Mouse (Mus musculus): ENCODE results near the gene Cbx6. TPM values are rescaled to one million over a fixed set of nuclear protein-coding genes. Genes with fewer than 3 reads are reported as not detected.
"Not testable (repeated sequence)": the region's sequence is repeated elsewhere in the genome, so short reads cannot be mapped to it uniquely, and the experiment has no call there.

The Cbx6 gene
- polyA plus RNA-seq, 1 experiment from 2014 or later = 65.2 TPM

DNA sequence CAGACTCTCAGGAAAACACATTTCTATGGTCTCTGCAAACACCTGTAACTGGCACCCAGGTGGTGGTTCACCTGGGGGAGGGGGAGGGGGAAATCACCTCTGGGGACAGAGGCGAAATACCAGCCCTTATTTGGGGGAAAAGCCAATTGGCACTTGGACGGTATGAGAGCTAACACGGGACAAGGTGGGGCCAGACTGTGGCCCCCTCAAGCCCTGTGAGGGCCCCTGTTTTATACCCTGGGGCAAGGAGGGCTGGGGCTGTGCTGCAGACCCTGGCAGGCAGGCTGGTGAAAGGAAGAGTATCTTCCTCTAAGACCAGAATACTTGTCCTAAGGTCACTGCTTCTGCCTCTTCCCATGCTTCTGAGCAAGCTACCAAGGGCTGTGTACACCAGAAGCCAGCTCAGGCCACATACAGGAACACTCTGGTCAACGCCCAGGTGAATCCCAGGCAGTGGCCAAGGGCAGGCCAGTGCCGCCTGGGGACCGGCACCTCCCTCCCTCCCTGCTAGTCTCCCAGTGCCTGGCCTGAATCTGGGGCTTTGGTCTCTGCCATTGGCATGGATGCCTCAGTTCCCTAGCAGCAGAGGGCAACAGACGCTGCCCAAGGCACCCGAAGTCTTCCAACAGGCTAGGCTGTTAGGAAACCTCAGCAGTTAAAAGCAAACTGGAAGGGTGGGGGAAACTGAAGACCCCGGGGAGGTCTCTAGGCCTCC is 8.1 kb downstream of the Cbx6 start:
- no peak overlapping the region for H3K4me3 ChIP-seq (ENCODE audit: low read length)

DNA sequence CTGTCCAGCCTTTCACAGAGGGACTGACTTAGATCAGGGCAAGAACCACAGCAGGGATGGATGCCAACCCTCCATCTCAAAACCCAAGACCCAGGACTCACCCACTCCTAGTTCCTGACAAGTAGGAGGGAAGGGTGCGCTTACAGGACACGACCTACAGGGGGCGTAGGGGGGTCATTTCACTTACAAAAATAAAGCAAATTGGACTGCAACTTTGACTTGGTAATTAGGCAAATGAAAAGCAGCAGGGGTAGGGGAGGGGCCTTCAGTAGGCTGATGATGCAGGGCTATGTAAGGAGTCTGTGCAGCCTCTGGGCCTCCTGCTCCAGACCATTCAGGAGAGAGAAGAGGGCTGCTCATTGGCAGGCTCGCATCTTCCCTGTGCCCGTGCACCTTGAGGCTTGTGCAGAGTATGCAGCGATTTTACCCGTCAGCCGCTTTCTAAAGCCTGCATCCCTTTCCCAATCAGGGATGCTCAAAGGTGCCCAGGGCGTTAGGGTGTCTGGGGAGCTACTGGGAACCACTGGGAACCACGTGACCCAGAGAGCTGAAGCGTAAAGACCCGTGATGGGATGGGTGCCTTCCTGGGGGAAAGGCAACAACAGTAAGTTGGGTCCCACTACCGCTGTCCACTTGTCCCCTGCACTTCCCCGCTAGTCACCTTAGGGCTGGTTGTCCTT is 9.2 kb downstream of the Cbx6 start:
- no peak overlapping the region for H3K27ac ChIP-seq (ENCODE audit: low read depth, low read length)
- peak overlapping the region; percentile 22; the same call in 1 of the 2 replicates for H3K9ac ChIP-seq (ENCODE audit: low read depth, low read length)
- H3K36me3 ChIP-seq (ENCODE audit: control insufficient read depth, insufficient read depth, low read length) = peaks cover 9% of the 10 kb centered on the region
- H3K9me3 ChIP-seq (ENCODE audit: control insufficient read depth, low read length) = no peaks in the 10 kb centered on the region
- H3K4me2 ChIP-seq (ENCODE audit: low read length) = no peak overlapping the region
- no peak for ATAC-seq
- H3K4me3 ChIP-seq (ENCODE audit: low read length) = no peak overlapping the region
- peaks cover 46% of the 10 kb centered on the region for H3K4me1 ChIP-seq (ENCODE audit: control insufficient read depth, insufficient read depth, low read depth, low read length)
- WGBS = 49% methylated on average over 14 of the region's 14 CpGs
- H3K27me3 ChIP-seq (replicated peaks; ENCODE audit: control insufficient read depth, insufficient read depth, low read length) = no peaks in the 10 kb centered on the region

More for the DNA sequence above, 8.1 kb downstream of the Cbx6 start:
- peaks cover 9% of the 10 kb centered on the region for H3K36me3 ChIP-seq (ENCODE audit: control insufficient read depth, insufficient read depth, low read length)
- ATAC-seq = no peak
- H3K27ac ChIP-seq (ENCODE audit: low read depth, low read length) = peak overlapping the region; percentile 36; the same call in 1 of the 2 replicates
- H3K9me3 ChIP-seq (ENCODE audit: control insufficient read depth, low read length) = no peaks in the 10 kb centered on the region
- H3K4me2 ChIP-seq (ENCODE audit: low read length) = no peak overlapping the region
- WGBS = 88% methylated on average over 9 of the region's 9 CpGs
- H3K27me3 ChIP-seq (replicated peaks; ENCODE audit: control insufficient read depth, insufficient read depth, low read length) = no peaks in the 10 kb centered on the region
- H3K4me1 ChIP-seq (ENCODE audit: control insufficient read depth, insufficient read depth, low read depth, low read length) = peaks cover 53% of the 10 kb centered on the region
- peak overlapping the region; percentile 33; the same call in 1 of the 2 replicates for H3K9ac ChIP-seq (ENCODE audit: low read depth, low read length)

GRCm38 (mm10) chr15:79823588-79824280 is 10.8 kb downstream of the Cbx6 start:
- Histone ChIP-seq H3K4me2 (ENCODE audit: low read length) (no peak overlapping the region), H3K27me3 (replicated peaks; ENCODE audit: control insufficient read depth, insufficient read depth, low read length) (no peaks in the 10 kb centered on the region), H3K27ac (ENCODE audit: low read depth, low read length) (no peak overlapping the region), H3K36me3 (ENCODE audit: control insufficient read depth, insufficient read depth, low read length) (peaks cover 9% of the 10 kb centered on the region), H3K9me3 (ENCODE audit: control insufficient read depth, low read length) (no peaks in the 10 kb centered on the region), H3K9ac (ENCODE audit: low read depth, low read length) (no peak overlapping the region), H3K4me1 (ENCODE audit: control insufficient read depth, insufficient read depth, low read depth, low read length) (peaks cover 33% of the 10 kb centered on the region), H3K4me3 (ENCODE audit: low read length) (no peak overlapping the region)
- ATAC-seq = no peak
- 63% methylated on average over 18 of the region's 19 CpGs for WGBS

GRCm38 (mm10) chr15:79822265-79823199 is 12.0 kb downstream of the Cbx6 start:
- H3K36me3 ChIP-seq (ENCODE audit: control insufficient read depth, insufficient read depth, low read length) = peaks cover 8% of the 10 kb centered on the region
- H3K4me1 ChIP-seq (ENCODE audit: control insufficient read depth, insufficient read depth, low read depth, low read length) = peaks cover 21% of the 10 kb centered on the region
- H3K4me3 ChIP-seq (ENCODE audit: low read length) = no peak overlapping the region
- H3K9ac ChIP-seq (ENCODE audit: low read depth, low read length) = no peak overlapping the region
- no peaks in the 10 kb centered on the region for H3K9me3 ChIP-seq (ENCODE audit: control insufficient read depth, low read length)
- no peak overlapping the region for H3K4me2 ChIP-seq (ENCODE audit: low read length)
- H3K27ac ChIP-seq (ENCODE audit: low read depth, low read length) = 0 out of 2 replicates have a peak overlapping the region, but pooled peaks have one; percentile 17
- H3K27me3 ChIP-seq (replicated peaks; ENCODE audit: control insufficient read depth, insufficient read depth, low read length) = no peaks in the 10 kb centered on the region
- ATAC-seq = no peak
- 68% methylated on average over 13 of the region's 13 CpGs for WGBS

- Histone ChIP-seq H3K27me3 (replicated peaks; ENCODE audit: control insufficient read depth, insufficient read depth, low read length) (no peaks in the 10 kb centered on the region), H3K9ac (ENCODE audit: low read depth, low read length) (no peak overlapping the region), H3K4me2 (ENCODE audit: low read length) (no peak overlapping the region), H3K4me1 (ENCODE audit: control insufficient read depth, insufficient read depth, low read depth, low read length) (no peaks in the 10 kb centered on the region; the same call in 1 of the 2 replicates), H3K9me3 (ENCODE audit: control insufficient read depth, low read length) (no peaks in the 10 kb centered on the region), H3K36me3 (ENCODE audit: control insufficient read depth, insufficient read depth, low read length) (peaks cover 6% of the 10 kb centered on the region), H3K27ac (ENCODE audit: low read depth, low read length) (no peak overlapping the region), H3K4me3 (ENCODE audit: low read length) (no peak overlapping the region)
- ATAC-seq = no peak
- WGBS = 89% methylated on average over 4 of the region's 4 CpGs
Observed at GRCm38 (mm10) chr15:79818325-79818724, 16.2 kb downstream of the Cbx6 start.

- Histone ChIP-seq H3K9me3 (ENCODE audit: control insufficient read depth, low read length) (no peaks in the 10 kb centered on the region), H3K27me3 (replicated peaks; ENCODE audit: control insufficient read depth, insufficient read depth, low read length) (peaks cover 1% of the 10 kb centered on the region; the same call in 1 of the 2 replicates), H3K27ac (ENCODE audit: low read depth, low read length) (no peak overlapping the region), H3K4me3 (ENCODE audit: low read length) (no peak overlapping the region), H3K9ac (ENCODE audit: low read depth, low read length) (no peak overlapping the region), H3K4me1 (ENCODE audit: control insufficient read depth, insufficient read depth, low read depth, low read length) (no peaks in the 10 kb centered on the region), H3K36me3 (ENCODE audit: control insufficient read depth, insufficient read depth, low read length) (no peaks in the 10 kb centered on the region), H3K4me2 (ENCODE audit: low read length) (no peak overlapping the region)
- WGBS = 44% methylated on average over 8 of the region's 8 CpGs
- no peak for ATAC-seq
Observed at GRCm38 (mm10) chr15:79813666-79814258, 20.7 kb downstream of the Cbx6 start.

- H3K4me1 ChIP-seq (ENCODE audit: control insufficient read depth, insufficient read depth, low read depth, low read length); ATAC-seq; H3K27ac ChIP-seq (ENCODE audit: low read depth, low read length); H3K4me3 ChIP-seq (ENCODE audit: low read length); H3K36me3 ChIP-seq (ENCODE audit: control insufficient read depth, insufficient read depth, low read length); H3K4me2 ChIP-seq (ENCODE audit: low read length); H3K27me3 ChIP-seq (replicated peaks; ENCODE audit: control insufficient read depth, insufficient read depth, low read length); H3K9ac ChIP-seq (ENCODE audit: low read depth, low read length); H3K9me3 ChIP-seq (ENCODE audit: control insufficient read depth, low read length): not testable (repeated sequence)
- 69% methylated on average over 2 of the region's 2 CpGs for WGBS
Observed at GRCm38 (mm10) chr15:79812840-79813239, 21.6 kb downstream of the Cbx6 start.

DNA sequence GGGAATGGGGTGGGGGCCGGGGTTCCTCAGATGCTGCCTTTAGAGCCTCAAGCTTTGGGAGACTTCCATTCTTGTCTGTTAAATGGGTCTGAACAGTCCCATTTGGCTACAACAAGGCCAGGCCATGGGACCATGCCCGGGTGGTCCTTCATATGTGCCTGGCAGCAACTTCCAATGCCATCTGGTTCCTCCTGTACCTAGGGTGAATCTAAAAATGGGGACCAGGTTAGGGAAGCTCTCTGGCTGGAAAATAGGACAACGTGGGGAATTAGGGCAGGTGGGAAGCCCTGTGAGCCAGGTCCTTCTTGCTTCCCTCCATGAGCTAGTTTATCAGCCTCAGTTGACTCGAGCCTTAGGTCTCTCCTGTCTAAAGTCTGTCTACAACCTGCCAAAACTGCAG is 23.5 kb downstream of the Cbx6 start:
- peaks cover 2% of the 10 kb centered on the region for H3K27me3 ChIP-seq (replicated peaks; ENCODE audit: control insufficient read depth, insufficient read depth, low read length)
- 67% methylated on average over 4 of the region's 4 CpGs for WGBS
- no peak overlapping the region for H3K9ac ChIP-seq (ENCODE audit: low read depth, low read length)
- H3K4me3 ChIP-seq (ENCODE audit: low read length) = no peak overlapping the region
- H3K4me2 ChIP-seq (ENCODE audit: low read length) = no peak overlapping the region
- no peaks in the 10 kb centered on the region for H3K4me1 ChIP-seq (ENCODE audit: control insufficient read depth, insufficient read depth, low read depth, low read length)
- H3K27ac ChIP-seq (ENCODE audit: low read depth, low read length) = no peak overlapping the region
- H3K36me3 ChIP-seq (ENCODE audit: control insufficient read depth, insufficient read depth, low read length) = no peaks in the 10 kb centered on the region
- H3K9me3 ChIP-seq (ENCODE audit: control insufficient read depth, low read length) = no peaks in the 10 kb centered on the region
- no peak for ATAC-seq
